Mouse (Mus musculus): Measurements from ENCODE around the gene Slx. TPM values are rescaled to one million over a fixed set of nuclear protein-coding genes. Genes with fewer than 3 reads are reported as not detected.
"Not testable (repeated sequence)": the region's sequence is repeated elsewhere in the genome, so short reads cannot be mapped to it uniquely, and the experiment has no call there.

The Slx gene
- polyA plus RNA-seq (2011; ENCODE audit: insufficient read depth, insufficient read length, low replicate concordance, missing spikeins), result not detected in 2 replicates

DNA sequence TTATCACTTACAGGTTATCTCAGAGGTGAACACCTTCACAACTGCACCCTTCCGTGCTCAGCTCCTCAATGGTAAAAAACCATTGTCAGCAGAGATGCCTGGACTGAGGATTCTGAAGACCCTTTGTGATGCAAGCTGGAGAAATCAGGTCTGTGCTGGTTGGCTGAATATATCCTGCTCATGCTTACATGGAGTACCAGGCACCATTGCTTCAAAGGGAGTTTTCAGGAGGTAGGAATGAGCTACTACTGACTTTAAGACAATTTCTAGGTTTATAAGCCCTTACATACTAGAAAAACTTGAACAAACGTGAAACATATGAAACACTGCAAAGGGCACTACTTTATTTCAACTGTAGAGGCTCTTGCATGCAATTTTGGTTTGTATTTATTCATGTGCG is at the start of gene Slx:
Slx (minus strand) TSS at position 101 of the 400 bp plus-strand sequence.
- 61% methylated on average over 3 of the region's 3 CpGs for WGBS
- H3K4me3 ChIP-seq (replicated peaks; ENCODE audit: control insufficient read depth, low read depth, low read length); H3K27ac ChIP-seq (ENCODE audit: control insufficient read depth, insufficient read depth, low read depth, low read length, poor library complexity); H3K4me1 ChIP-seq (ENCODE audit: control insufficient read depth, insufficient read depth, low read length): not testable (repeated sequence)

Other genes starting within 250 kb of the Slx start
- gene Gm2030, start 235.5 kb downstream of the Slx start, polyA plus RNA-seq (2011; ENCODE audit: insufficient read depth, insufficient read length, low replicate concordance, missing spikeins), result not detected in 2 replicates
- not detected in 2 replicates for gene Gm14525, start 157.1 kb upstream of the Slx start, polyA plus RNA-seq (2011; ENCODE audit: insufficient read depth, insufficient read length, low replicate concordance, missing spikeins)

All from bone marrow, adult 2 months (tissue).